Mouse (Mus musculus): Measurements from ENCODE around the gene Lkaaear1. TPM values are rescaled to one million over a fixed set of nuclear protein-coding genes. Genes with fewer than 3 reads are reported as not detected.

Lkaaear1 gene
- total and polyA plus RNA-seq, 2 experiments: not detected

DNA sequence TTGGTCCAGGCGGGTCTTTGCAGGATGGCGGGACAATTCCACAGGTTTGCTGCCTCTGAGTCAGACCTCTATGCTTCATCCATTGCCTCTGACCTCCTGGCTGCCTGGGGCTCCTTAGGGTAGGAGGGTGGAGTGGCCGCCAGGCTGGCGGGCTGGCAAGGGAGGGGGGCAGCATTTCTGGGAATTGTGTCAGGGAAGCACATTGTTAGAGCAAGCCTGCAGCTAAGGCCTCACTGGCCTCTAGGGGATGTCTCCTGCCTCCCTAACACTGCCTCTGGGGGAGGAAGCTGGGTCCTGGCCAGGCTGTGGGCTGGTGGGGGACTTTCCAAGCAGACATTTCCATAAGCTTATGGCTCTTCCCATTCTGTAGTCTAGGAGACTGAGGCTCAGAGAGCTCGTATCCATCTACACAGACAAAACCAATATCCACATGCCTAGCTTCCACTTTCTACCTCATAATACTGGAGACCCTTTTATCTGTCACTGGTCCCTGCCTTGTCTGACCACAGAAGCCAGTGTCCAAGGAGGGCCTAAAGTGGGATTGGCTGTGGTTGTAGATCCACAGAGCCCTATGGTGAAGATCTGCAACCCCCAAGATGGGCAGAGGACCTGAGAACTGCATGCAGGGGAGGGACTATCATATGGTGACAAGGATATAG, 21.0 kb downstream of the Lkaaear1 start:
- H3K36me3 ChIP-seq (ENCODE audit: control insufficient read depth, insufficient read depth, low read length): no peaks in the 10 kb centered on the region
- H3K27me3 ChIP-seq (ENCODE audit: control insufficient read depth, insufficient read depth, low read length): no peaks in the 10 kb centered on the region
- H3K9ac ChIP-seq (ENCODE audit: low read depth, low read length): no peak overlapping the region
- H3K79me2 ChIP-seq (ENCODE audit: control insufficient read depth, insufficient read depth, low read length): no peaks in the 10 kb centered on the region
- DNase-seq (ENCODE audit: extremely low read depth, low read depth, low spot score): no peak
- H3K4me1 ChIP-seq (ENCODE audit: control insufficient read depth, insufficient read depth, low read length): peaks cover 8% of the 10 kb centered on the region; the same call in 1 of the 2 replicates
- H3K27ac ChIP-seq (replicated peaks; ENCODE audit: insufficient read depth, low read depth, low read length): peak overlapping the region; percentile 77
- TF ChIP-seq CTCF (IDR thresholded peaks at IDR 0.05; ENCODE audit: low read depth, low read length) (peak; percentile 24; the same call in 1 of the 2 replicates), POLR2A (IDR thresholded peaks at IDR 0.05; ENCODE audit: extremely low read depth, insufficient read depth, low read length) (no peak)
- no peak overlapping the region for H3K4me3 ChIP-seq (ENCODE audit: insufficient read depth, low read depth, low read length)
- WGBS: 83% methylated on average over 5 of the region's 5 CpGs

- Histone ChIP-seq H3K27me3 (ENCODE audit: control insufficient read depth, insufficient read depth, low read length) (peaks cover 2% of the 10 kb centered on the region), H3K4me3 (ENCODE audit: insufficient read depth, low read depth, low read length) (no peak overlapping the region), H3K27ac (replicated peaks; ENCODE audit: insufficient read depth, low read depth, low read length) (0 out of 2 replicates have a peak overlapping the region, but pooled peaks have one; percentile 23), H3K4me1 (ENCODE audit: control insufficient read depth, insufficient read depth, low read length) (peaks cover 8% of the 10 kb centered on the region; the same call in 1 of the 2 replicates), H3K9ac (ENCODE audit: low read depth, low read length) (no peak overlapping the region), H3K36me3 (ENCODE audit: control insufficient read depth, insufficient read depth, low read length) (no peaks in the 10 kb centered on the region), H3K79me2 (ENCODE audit: control insufficient read depth, insufficient read depth, low read length) (no peaks in the 10 kb centered on the region)
- no peak for DNase-seq (ENCODE audit: extremely low read depth, low read depth, low spot score)
- TF ChIP-seq POLR2A (IDR thresholded peaks at IDR 0.05; ENCODE audit: extremely low read depth, insufficient read depth, low read length): no peak
- TF ChIP-seq CTCF (IDR thresholded peaks at IDR 0.05; ENCODE audit: low read depth, low read length): no peak
- WGBS: 73% methylated on average over 2 of the region's 2 CpGs
Observed at GRCm38 (mm10) chr2:181676424-181676823, 21.8 kb downstream of the Lkaaear1 start.

- H3K79me2 ChIP-seq (ENCODE audit: control insufficient read depth, insufficient read depth, low read length): peaks cover 4% of the 10 kb centered on the region; the same call in 1 of the 2 replicates
- H3K4me3 ChIP-seq (ENCODE audit: insufficient read depth, low read depth, low read length): no peak overlapping the region
- TF ChIP-seq CTCF (IDR thresholded peaks at IDR 0.05; ENCODE audit: low read depth, low read length) (0 out of 2 replicates have a peak, but pooled peaks have one; percentile 9), POLR2A (IDR thresholded peaks at IDR 0.05; ENCODE audit: extremely low read depth, insufficient read depth, low read length) (no peak)
- peaks cover 6% of the 10 kb centered on the region; the same call in 1 of the 2 replicates for H3K4me1 ChIP-seq (ENCODE audit: control insufficient read depth, insufficient read depth, low read length)
- H3K27ac ChIP-seq (replicated peaks; ENCODE audit: insufficient read depth, low read depth, low read length): peak overlapping the region; percentile 62
- DNase-seq (ENCODE audit: extremely low read depth, low read depth, low spot score): peak; percentile 17
- H3K9ac ChIP-seq (ENCODE audit: low read depth, low read length): no peak overlapping the region
- H3K27me3 ChIP-seq (ENCODE audit: control insufficient read depth, insufficient read depth, low read length): peaks cover 10% of the 10 kb centered on the region
- WGBS: 8% methylated on average over 14 of the region's 14 CpGs
- H3K36me3 ChIP-seq (ENCODE audit: control insufficient read depth, insufficient read depth, low read length): no peaks in the 10 kb centered on the region
Observed at GRCm38 (mm10) chr2:181675454-181675853, 22.8 kb downstream of the Lkaaear1 start.

DNA sequence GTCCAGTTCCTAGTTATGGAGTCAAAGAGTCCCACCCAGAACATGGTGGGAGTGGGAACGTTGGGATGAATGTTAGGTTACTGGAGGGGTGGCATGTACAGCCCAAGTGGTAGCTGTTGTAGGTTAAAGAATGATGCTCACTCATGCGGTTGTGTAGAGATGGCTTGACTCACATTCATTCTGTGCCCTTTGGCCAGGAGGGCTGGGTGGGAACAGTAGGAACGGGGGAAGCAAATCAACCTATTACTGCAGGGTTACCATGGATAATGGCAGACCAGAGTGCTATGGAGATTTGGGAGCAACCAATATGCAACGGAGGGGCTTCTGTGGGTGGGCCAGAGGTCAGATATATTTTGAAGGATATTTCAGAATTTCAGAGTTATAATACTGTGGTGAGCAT, 23.3 kb downstream of the Lkaaear1 start:
- Histone ChIP-seq H3K27ac (replicated peaks; ENCODE audit: insufficient read depth, low read depth, low read length) (peak overlapping the region; percentile 59; the same call in 1 of the 2 replicates), H3K36me3 (ENCODE audit: control insufficient read depth, insufficient read depth, low read length) (no peaks in the 10 kb centered on the region), H3K79me2 (ENCODE audit: control insufficient read depth, insufficient read depth, low read length) (peaks cover 4% of the 10 kb centered on the region; the same call in 1 of the 2 replicates), H3K27me3 (ENCODE audit: control insufficient read depth, insufficient read depth, low read length) (peaks cover 15% of the 10 kb centered on the region), H3K4me1 (ENCODE audit: control insufficient read depth, insufficient read depth, low read length) (peaks cover 6% of the 10 kb centered on the region; the same call in 1 of the 2 replicates), H3K4me3 (ENCODE audit: insufficient read depth, low read depth, low read length) (no peak overlapping the region), H3K9ac (ENCODE audit: low read depth, low read length) (no peak overlapping the region)
- 78% methylated on average over 4 of the region's 4 CpGs for WGBS
- DNase-seq (ENCODE audit: extremely low read depth, low read depth, low spot score): no peak
- TF ChIP-seq CTCF (IDR thresholded peaks at IDR 0.05; ENCODE audit: low read depth, low read length) (no peak), POLR2A (IDR thresholded peaks at IDR 0.05; ENCODE audit: extremely low read depth, insufficient read depth, low read length) (no peak)

DNA sequence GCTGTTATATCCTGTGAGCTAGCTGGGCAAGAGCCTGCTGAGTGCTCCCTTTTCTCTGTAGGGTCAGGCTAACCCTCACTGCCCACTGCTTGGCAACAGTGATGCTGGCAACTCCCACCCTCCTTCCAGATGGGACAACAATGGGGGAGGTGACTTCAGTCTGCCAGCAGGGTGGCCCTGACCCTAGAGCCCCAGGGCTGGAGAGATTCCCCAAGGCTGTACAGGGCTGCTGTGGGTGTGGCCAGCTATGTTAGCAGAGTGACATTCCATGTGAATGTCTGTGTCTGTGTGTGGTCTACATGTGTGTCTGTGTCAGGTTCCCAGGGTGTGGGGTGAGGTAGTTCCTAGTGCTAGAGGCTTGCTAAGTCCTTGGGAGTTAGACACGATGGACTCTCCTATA, 24.7 kb downstream of the Lkaaear1 start:
- 50% methylated on average over 1 of the region's 1 CpGs for WGBS

GRCm38 (mm10) chr2:181671984-181672383, 26.3 kb downstream of the Lkaaear1 start:
- no peaks in the 10 kb centered on the region for H3K4me1 ChIP-seq (ENCODE audit: control insufficient read depth, insufficient read depth, low read length)
- DNase-seq (ENCODE audit: extremely low read depth, low read depth, low spot score): no peak
- H3K27ac ChIP-seq (replicated peaks; ENCODE audit: insufficient read depth, low read depth, low read length): no peak overlapping the region
- H3K79me2 ChIP-seq (ENCODE audit: control insufficient read depth, insufficient read depth, low read length): peaks cover 4% of the 10 kb centered on the region; the same call in 1 of the 2 replicates
- peaks cover 15% of the 10 kb centered on the region for H3K27me3 ChIP-seq (ENCODE audit: control insufficient read depth, insufficient read depth, low read length)
- H3K4me3 ChIP-seq (ENCODE audit: insufficient read depth, low read depth, low read length): no peak overlapping the region
- WGBS: 38% methylated on average over 7 of the region's 7 CpGs
- no peak overlapping the region for H3K9ac ChIP-seq (ENCODE audit: low read depth, low read length)
- TF ChIP-seq POLR2A (IDR thresholded peaks at IDR 0.05; ENCODE audit: extremely low read depth, insufficient read depth, low read length) (no peak), CTCF (IDR thresholded peaks at IDR 0.05; ENCODE audit: low read depth, low read length) (no peak)
- no peaks in the 10 kb centered on the region for H3K36me3 ChIP-seq (ENCODE audit: control insufficient read depth, insufficient read depth, low read length)

More for the DNA sequence above, 24.7 kb downstream of the Lkaaear1 start:
- TF ChIP-seq POLR2A (IDR thresholded peaks at IDR 0.05; ENCODE audit: extremely low read depth, insufficient read depth, low read length) (no peak), CTCF (IDR thresholded peaks at IDR 0.05; ENCODE audit: low read depth, low read length) (no peak)
- Histone ChIP-seq H3K27ac (replicated peaks; ENCODE audit: insufficient read depth, low read depth, low read length) (0 out of 2 replicates have a peak overlapping the region, but pooled peaks have one; percentile 9), H3K27me3 (ENCODE audit: control insufficient read depth, insufficient read depth, low read length) (peaks cover 15% of the 10 kb centered on the region), H3K4me1 (ENCODE audit: control insufficient read depth, insufficient read depth, low read length) (no peaks in the 10 kb centered on the region), H3K36me3 (ENCODE audit: control insufficient read depth, insufficient read depth, low read length) (no peaks in the 10 kb centered on the region), H3K79me2 (ENCODE audit: control insufficient read depth, insufficient read depth, low read length) (peaks cover 4% of the 10 kb centered on the region; the same call in 1 of the 2 replicates), H3K4me3 (ENCODE audit: insufficient read depth, low read depth, low read length) (no peak overlapping the region), H3K9ac (ENCODE audit: low read depth, low read length) (no peak overlapping the region)
- no peak for DNase-seq (ENCODE audit: extremely low read depth, low read depth, low spot score)
